Mouse (Mus musculus) retina, adult 2 months (tissue): ENCODE results near the gene S100a11.
"Not testable (repeated sequence)": the region's sequence is repeated elsewhere in the genome, so short reads cannot be mapped to it uniquely, and the experiment has no call there.

Experiments
- DNase-seq: peaks from one replicate; pipeline ENCODE4 v3.0.0-alpha.2; 2012; ENCODE audit warnings: low read depth, low spot score

Gene S100a11

GRCm38 (mm10) chr3:93520330-93521193 lies at the start of gene S100a11:
Gene S100a11, plus strand, starts transcription at chr3:93520488.
- DNase-seq, result no peak

DNA sequence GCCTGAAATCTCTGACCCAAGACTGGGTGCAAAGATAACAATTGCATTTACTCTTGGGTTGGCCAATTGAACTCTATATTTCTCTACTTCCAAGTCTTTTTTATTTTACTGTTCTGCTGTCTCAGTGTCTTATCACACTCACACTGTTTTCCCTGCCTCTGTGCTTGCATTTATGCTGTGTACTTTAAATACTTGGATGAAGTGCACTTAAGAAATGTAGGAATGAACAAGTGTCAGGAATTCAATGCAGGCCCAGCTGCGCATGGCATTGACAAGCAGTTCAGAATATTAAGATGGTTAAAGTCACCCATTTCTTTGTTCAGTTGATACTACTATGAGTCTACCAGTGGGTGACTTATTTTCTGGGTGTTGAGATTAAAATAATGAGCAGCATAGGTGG lies 40.2 kb upstream of the S100a11 start:
- no peak for DNase-seq

- no peak for DNase-seq
Observed at GRCm38 (mm10) chr3:93481982-93482616, 38.2 kb upstream of the S100a11 start.

GRCm38 (mm10) chr3:93485611-93486010 lies 34.7 kb upstream of the S100a11 start:
- DNase-seq, result no peak

- no peak for DNase-seq
Observed at GRCm38 (mm10) chr3:93488541-93488940, 31.7 kb upstream of the S100a11 start.

DNA sequence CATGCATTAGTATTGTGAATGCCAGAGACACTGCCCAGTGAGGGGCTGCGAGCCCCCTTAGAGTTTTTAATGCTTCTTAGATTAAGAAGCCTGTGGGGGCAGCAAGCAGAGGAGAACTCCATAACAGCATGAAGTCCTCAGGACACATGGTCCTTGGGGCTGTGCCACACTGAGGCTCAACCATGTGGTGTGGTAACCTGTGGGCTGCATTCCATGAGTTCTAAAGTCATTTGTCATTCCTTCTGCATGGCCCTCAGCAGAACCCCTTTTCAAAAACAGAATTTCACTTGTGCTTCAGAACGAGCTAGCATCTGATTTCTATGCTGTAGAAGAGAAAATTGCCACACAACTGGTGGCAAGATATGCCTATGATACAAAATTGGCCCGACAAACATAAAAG lies 28.1 kb upstream of the S100a11 start:
- DNase-seq, result no peak

GRCm38 (mm10) chr3:93493992-93494391 lies 26.3 kb upstream of the S100a11 start:
- peak; percentile 32 for DNase-seq

DNA sequence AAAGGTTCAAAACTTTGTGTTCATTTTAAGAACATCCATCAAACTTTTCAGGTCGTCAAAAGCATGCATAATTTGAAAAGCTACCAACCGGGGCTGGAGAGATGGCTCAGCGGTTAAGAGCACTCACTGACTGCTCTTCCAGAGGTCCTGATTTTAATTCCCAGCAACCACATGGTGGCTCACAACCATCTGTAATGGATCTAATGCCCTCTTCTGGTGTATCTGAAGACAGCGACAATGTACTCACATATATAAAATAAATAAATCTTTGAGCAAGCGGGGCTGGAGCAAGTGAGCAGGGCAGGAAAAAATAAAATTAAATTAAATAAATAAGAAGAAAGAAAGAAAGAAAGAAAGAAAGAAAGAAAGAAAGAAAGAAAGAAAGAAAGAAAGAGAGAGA lies 25.5 kb upstream of the S100a11 start:
- DNase-seq, result not testable (repeated sequence)

DNA sequence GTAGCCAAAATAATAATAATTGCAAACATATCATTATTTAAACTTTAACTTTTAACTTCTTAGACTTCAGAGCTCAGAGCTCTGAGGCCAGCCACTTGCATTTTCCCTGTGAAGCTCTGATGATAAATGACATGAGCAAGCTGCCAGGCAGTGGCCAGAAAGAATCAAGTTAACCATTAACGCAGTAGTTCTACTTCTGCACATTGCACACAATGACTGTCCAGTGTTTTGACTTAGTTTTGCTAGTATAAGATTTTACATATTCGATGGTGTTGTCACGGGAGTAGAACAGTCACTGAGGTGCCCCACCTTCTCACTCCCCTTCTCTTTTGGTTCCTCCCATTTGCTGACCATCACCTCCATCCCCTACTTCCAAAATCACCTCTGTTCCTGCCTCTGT lies 23.2 kb upstream of the S100a11 start:
- no peak for DNase-seq

DNA sequence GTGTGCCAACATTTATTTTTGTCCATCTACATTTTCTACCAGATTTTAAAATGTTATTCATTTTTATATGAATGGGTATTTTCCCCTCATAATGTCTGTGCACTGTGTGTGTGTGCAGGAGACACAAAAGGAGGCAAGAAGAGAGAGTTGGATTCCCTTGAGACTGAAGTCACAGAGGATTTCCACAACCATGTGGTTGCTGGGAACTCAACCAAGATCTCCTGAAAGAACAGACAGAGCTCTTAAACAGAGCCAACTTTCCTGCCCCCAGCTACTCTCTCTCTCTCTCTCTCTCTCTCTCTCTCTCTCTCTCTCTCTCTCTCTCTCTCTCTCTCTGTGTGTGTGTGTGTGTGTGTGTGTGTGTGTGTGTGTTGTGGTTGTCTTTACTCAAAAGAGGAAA lies 21.2 kb upstream of the S100a11 start:
- DNase-seq, result no peak

DNA sequence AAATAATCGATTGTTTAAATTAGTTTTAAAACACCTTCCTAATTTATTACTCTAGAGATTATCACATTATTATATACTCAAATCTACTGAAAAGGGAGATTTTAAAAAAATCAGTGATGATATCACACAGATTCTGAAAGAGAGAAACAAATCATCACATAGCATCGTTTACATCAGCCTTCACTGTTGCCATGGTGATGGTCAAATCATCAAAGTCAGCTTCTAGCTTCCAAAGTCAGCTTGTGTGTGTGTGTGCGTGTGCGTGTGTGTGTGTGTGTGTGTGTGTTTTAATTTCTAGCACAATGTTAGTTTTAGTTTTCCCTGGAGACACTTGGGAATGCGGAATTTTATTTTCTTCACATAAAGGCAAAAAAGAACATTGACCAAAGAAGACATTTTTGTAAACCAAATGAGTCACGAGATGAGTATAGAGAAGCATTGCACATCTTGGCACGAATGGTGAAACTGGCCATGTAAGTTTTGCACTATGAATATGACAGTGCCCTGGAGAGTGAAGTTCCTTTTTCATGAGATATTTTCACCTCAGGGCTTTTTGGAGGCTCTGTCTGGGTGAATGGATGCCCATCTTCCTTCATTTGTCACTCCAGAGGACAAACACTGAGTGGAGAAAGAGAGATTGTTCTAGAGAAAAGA lies 15.6 kb upstream of the S100a11 start:
- no peak for DNase-seq

- no peak for DNase-seq
Observed at GRCm38 (mm10) chr3:93505960-93506863, 14.1 kb upstream of the S100a11 start.

- no peak for DNase-seq
Observed at GRCm38 (mm10) chr3:93506881-93507325, 13.4 kb upstream of the S100a11 start.

- no peak for DNase-seq
Observed at GRCm38 (mm10) chr3:93509301-93509700, 11.0 kb upstream of the S100a11 start.

DNA sequence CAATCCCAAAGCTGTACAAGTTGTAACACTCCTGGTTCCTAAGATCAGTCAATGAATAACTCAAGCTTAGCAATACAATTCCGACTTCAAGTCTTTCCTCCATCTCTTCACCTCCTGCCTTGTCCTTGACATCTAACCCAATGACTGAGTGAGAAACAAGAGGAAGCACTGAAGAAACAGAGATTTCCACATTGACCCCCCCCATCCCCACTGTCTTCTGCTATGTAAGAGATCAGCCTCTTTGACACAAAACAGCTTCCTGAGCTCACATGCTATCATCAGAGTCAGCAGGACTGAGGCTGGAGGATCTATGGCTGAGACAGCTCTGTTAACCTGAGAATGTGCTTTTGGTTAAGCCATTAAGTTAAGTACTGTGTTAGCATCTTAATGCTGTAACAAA lies 9.3 kb upstream of the S100a11 start:
- no peak for DNase-seq

DNA sequence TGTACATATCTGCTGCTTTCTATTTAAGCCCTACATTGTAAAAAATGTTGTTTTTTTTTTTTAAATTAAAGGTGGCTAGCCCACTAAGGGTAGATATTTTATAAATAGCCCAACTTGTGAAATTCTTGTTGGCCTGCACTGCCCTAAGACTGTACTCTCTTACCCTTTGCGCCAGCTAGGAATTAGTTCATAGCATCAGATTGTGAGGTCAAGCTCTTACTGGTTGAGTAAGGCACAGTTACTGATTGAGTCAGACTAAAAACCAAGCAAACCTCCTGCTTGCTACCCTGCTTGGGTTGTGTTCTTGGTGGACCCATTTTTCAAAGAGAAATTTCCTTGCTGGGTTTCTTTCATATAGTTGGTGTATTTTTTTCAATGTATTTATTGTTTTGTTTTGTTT lies 8.5 kb upstream of the S100a11 start:
- DNase-seq, result no peak

GRCm38 (mm10) chr3:93512386-93513101 lies 7.7 kb upstream of the S100a11 start:
- no peak for DNase-seq

- DNase-seq, result no peak
Observed at GRCm38 (mm10) chr3:93514628-93515027, 5.7 kb upstream of the S100a11 start.

GRCm38 (mm10) chr3:93517343-93517742 lies 2.9 kb upstream of the S100a11 start:
- no peak for DNase-seq

DNA sequence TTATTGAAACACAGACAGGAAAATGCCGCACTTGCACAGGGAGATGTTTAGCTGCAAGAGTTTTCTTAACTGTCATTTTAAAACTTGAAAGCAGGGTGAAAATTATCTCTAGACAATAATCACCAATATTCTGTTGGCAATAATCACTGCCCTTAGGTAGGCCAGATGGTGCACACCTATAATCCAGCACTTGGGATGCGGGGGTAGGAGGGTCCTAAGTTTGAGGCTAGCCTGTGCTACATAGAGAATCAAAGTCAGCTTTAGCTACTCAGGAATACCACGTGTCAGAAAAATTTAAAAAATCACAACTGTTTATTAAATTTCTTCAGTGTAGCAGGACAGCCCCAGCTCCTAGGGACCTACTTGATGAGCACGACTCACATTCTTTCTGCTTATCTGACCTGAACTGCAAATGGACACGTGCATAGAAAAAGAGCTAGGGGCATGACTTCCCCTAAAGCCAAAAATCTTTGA lies 395 bp upstream of the S100a11 start:
- DNase-seq, result no peak
